Mouse (Mus musculus): ENCODE measurements around the gene Thumpd2.

GRCm38 (mm10) chr17:81087735-81088134, 22.9 kb upstream of the Thumpd2 start:
- TF ChIP-seq CTCF (IDR thresholded peaks at IDR 0.05; ENCODE audit: borderline replicate concordance, extremely low read depth, insufficient read depth, insufficient read length) (no peak), POLR2A (IDR thresholded peaks at IDR 0.05; ENCODE audit: borderline replicate concordance, extremely low read depth, insufficient read depth, insufficient read length, poor library complexity, severe bottlenecking) (no peak)
